Mouse (Mus musculus) heart, embryonic 16.5 days (tissue): Measurements from ENCODE around the gene Baiap2l1. TPM values are rescaled to one million over a fixed set of nuclear protein-coding genes. Genes with fewer than 3 reads are reported as not detected.
"Not testable (repeated sequence)": the region's sequence is repeated elsewhere in the genome, so short reads cannot be mapped to it uniquely, and the experiment has no call there.

Source experiments
- ATAC-seq: fragments of 200-750 bp; cut with Nextera tagmentation; replicated peaks from 2 replicates; pipeline ENCODE4 v1.8.0; 2017; ENCODE audit warnings: moderate number of reproducible peaks; ENCODE audit not compliant: insufficient read depth, low FRiP score; ENCODE audit errors: extremely low read depth
- H3K27ac ChIP-seq: fragments of 300-500 bp; sonication (generic); 2 replicates; pipeline ENCODE4 v1.5.1; 2014; ENCODE audit warnings: mild to moderate bottlenecking, low read length, control low read depth, moderate library complexity
- H3K27me3 ChIP-seq: fragments of 300-500 bp; sonication (generic); 2 replicates; pipeline ENCODE4 v1.6.1; 2014; ENCODE audit warnings: low read length, mixed read lengths; ENCODE audit not compliant: control insufficient read depth, insufficient read depth
- H3K36me3 ChIP-seq: fragments of 300-500 bp; sonication (generic); 2 replicates; pipeline ENCODE4 v1.6.1; 2014; ENCODE audit not compliant: control insufficient read depth, insufficient read depth
- H3K4me1 ChIP-seq: fragments of 300-500 bp; sonication (generic); 2 replicates; pipeline ENCODE4 v1.6.1; 2014; ENCODE audit warnings: low read length, mixed read lengths; ENCODE audit not compliant: control insufficient read depth, insufficient read depth
- H3K4me2 ChIP-seq: fragments of 300-500 bp; sonication (generic); 2 replicates; pipeline ENCODE4 v1.6.1; 2014; ENCODE audit warnings: low read depth, mild to moderate bottlenecking, control low read depth, low read length
- H3K4me3 ChIP-seq: fragments of 300-500 bp; sonication (generic); 2 replicates; pipeline ENCODE4 v1.5.1; 2014; ENCODE audit warnings: mild to moderate bottlenecking, control low read depth, low read length
- H3K9ac ChIP-seq: fragments of 300-500 bp; sonication (generic); 2 replicates; pipeline ENCODE4 v1.6.1; 2014; ENCODE audit warnings: low read length, control low read depth
- H3K9me3 ChIP-seq: fragments of 300-500 bp; sonication (generic); replicated peaks from 2 replicates; pipeline ENCODE4 v1.6.1; 2016; ENCODE audit warnings: low read length; ENCODE audit not compliant: control insufficient read depth
- WGBS: fragments of 180-500 bp; shearing (Covaris S2); extraction: QIAGEN DNeasy Blood & Tissue Kit; methylation state at CpG from one replicate; pipeline ENCODE4 v1.1.7; 2014; 5-methylcytosine and 5-hydroxymethylcytosine counted together
- polyA plus RNA-seq: library from polyadenylated mRNA; unstranded; fragments of >200 nt; fragmentation: Nextera tagmentation; extraction: Ambion mirVana; gene quantifications from 2 replicates; pipeline ENCODE4 v1.2.1, GENCODE M21; 2015

Gene Baiap2l1
- polyA plus RNA-seq, 1 experiment from 2014 or later, result 12.0 TPM

GRCm38 (mm10) chr5:144379431-144379830 lies 21.5 kb upstream of the Baiap2l1 start:
- no peak overlapping the region for H3K4me3 ChIP-seq
- ATAC-seq, result no peak
- H3K4me1 ChIP-seq, result no peaks in the 10 kb centered on the region
- no peak overlapping the region for H3K4me2 ChIP-seq
- no peaks in the 10 kb centered on the region for H3K27me3 ChIP-seq
- 72% methylated on average over 4 of the region's 4 CpGs for WGBS
- H3K9ac ChIP-seq, result no peak overlapping the region
- 0 out of 2 replicates have a peak, but pooled peaks cover 4% of the 10 kb centered on the region for H3K9me3 ChIP-seq
- no peaks in the 10 kb centered on the region for H3K36me3 ChIP-seq
- no peak overlapping the region for H3K27ac ChIP-seq

- no peak overlapping the region for H3K27ac ChIP-seq
- H3K9me3 ChIP-seq, result no peaks in the 10 kb centered on the region
- WGBS, result 72% methylated on average over 2 of the region's 2 CpGs
- no peaks in the 10 kb centered on the region for H3K27me3 ChIP-seq
- no peak overlapping the region for H3K4me2 ChIP-seq
- no peak overlapping the region for H3K4me3 ChIP-seq
- H3K36me3 ChIP-seq, result no peaks in the 10 kb centered on the region
- no peak for ATAC-seq
- no peak overlapping the region for H3K9ac ChIP-seq
- H3K4me1 ChIP-seq, result no peaks in the 10 kb centered on the region
Observed at GRCm38 (mm10) chr5:144372885-144373284, 15.0 kb upstream of the Baiap2l1 start.

GRCm38 (mm10) chr5:144372177-144372576 lies 14.3 kb upstream of the Baiap2l1 start:
- H3K9me3 ChIP-seq, result no peaks in the 10 kb centered on the region
- no peak overlapping the region for H3K4me2 ChIP-seq
- H3K4me1 ChIP-seq, result no peaks in the 10 kb centered on the region
- H3K9ac ChIP-seq, result no peak overlapping the region
- H3K4me3 ChIP-seq, result no peak overlapping the region
- WGBS, result 37% methylated on average over 2 of the region's 2 CpGs
- ATAC-seq, result no peak
- no peaks in the 10 kb centered on the region for H3K27me3 ChIP-seq
- H3K36me3 ChIP-seq, result no peaks in the 10 kb centered on the region
- no peak overlapping the region for H3K27ac ChIP-seq

GRCm38 (mm10) chr5:144370986-144371385 lies 13.1 kb upstream of the Baiap2l1 start:
- WGBS, result 13% methylated on average over 6 of the region's 6 CpGs

GRCm38 (mm10) chr5:144368661-144369205 lies 10.8 kb upstream of the Baiap2l1 start:
- 72% methylated on average over 9 of the region's 9 CpGs for WGBS
- Histone ChIP-seq H3K4me3 (no peak overlapping the region), H3K9me3 (no peaks in the 10 kb centered on the region), H3K4me1 (no peaks in the 10 kb centered on the region), H3K27ac (no peak overlapping the region), H3K36me3 (no peaks in the 10 kb centered on the region), H3K9ac (no peak overlapping the region), H3K27me3 (no peaks in the 10 kb centered on the region), H3K4me2 (no peak overlapping the region)
- no peak for ATAC-seq

More at GRCm38 (mm10) chr5:144370986-144371385, 13.1 kb upstream of the Baiap2l1 start:
- H3K27ac ChIP-seq, result no peak overlapping the region
- H3K4me1 ChIP-seq, result no peaks in the 10 kb centered on the region
- no peaks in the 10 kb centered on the region for H3K9me3 ChIP-seq
- H3K4me3 ChIP-seq, result no peak overlapping the region
- no peaks in the 10 kb centered on the region for H3K27me3 ChIP-seq
- H3K4me2 ChIP-seq, result no peak overlapping the region
- H3K36me3 ChIP-seq, result no peaks in the 10 kb centered on the region
- no peak overlapping the region for H3K9ac ChIP-seq
- no peak for ATAC-seq

- not testable (repeated sequence) for ATAC-seq, H3K9me3 ChIP-seq, H3K9ac ChIP-seq, H3K4me2 ChIP-seq, H3K36me3 ChIP-seq, H3K4me3 ChIP-seq, H3K27me3 ChIP-seq, H3K4me1 ChIP-seq, H3K27ac ChIP-seq
- 69% methylated on average over 6 of the region's 6 CpGs for whole genome bisulfite sequencing
Observed at GRCm38 (mm10) chr5:144366551-144366950, 8.6 kb upstream of the Baiap2l1 start.

- H3K27ac ChIP-seq, result no peak overlapping the region
- no peaks in the 10 kb centered on the region for H3K36me3 ChIP-seq
- H3K9ac ChIP-seq, result no peak overlapping the region
- no peak overlapping the region for H3K4me3 ChIP-seq
- WGBS, result 92% methylated on average over 11 of the region's 11 CpGs
- ATAC-seq, result no peak
- H3K27me3 ChIP-seq, result no peaks in the 10 kb centered on the region
- no peaks in the 10 kb centered on the region for H3K4me1 ChIP-seq
- no peak overlapping the region for H3K4me2 ChIP-seq
- no peaks in the 10 kb centered on the region for H3K9me3 ChIP-seq
Observed at GRCm38 (mm10) chr5:144364680-144365357, 6.9 kb upstream of the Baiap2l1 start.

- Histone ChIP-seq H3K36me3 (no peaks in the 10 kb centered on the region), H3K4me3 (no peak overlapping the region), H3K27me3 (no peaks in the 10 kb centered on the region; the same call in 1 of the 2 replicates), H3K9ac (no peak overlapping the region), H3K4me2 (no peak overlapping the region), H3K27ac (no peak overlapping the region), H3K9me3 (no peaks in the 10 kb centered on the region), H3K4me1 (peaks cover 4% of the 10 kb centered on the region; the same call in 1 of the 2 replicates)
- 67% methylated on average over 6 of the region's 6 CpGs for WGBS
- ATAC-seq, result no peak
Observed at GRCm38 (mm10) chr5:144360346-144360745, 2.4 kb upstream of the Baiap2l1 start.

GRCm38 (mm10) chr5:144359886-144360285 lies 2.0 kb upstream of the Baiap2l1 start:
- H3K9ac ChIP-seq, result no peak overlapping the region
- WGBS, result 72% methylated on average over 6 of the region's 6 CpGs
- no peak for ATAC-seq
- no peak overlapping the region for H3K27ac ChIP-seq
- no peak overlapping the region for H3K4me3 ChIP-seq
- no peaks in the 10 kb centered on the region for H3K36me3 ChIP-seq
- peaks cover 4% of the 10 kb centered on the region; the same call in 1 of the 2 replicates for H3K4me1 ChIP-seq
- H3K9me3 ChIP-seq, result no peaks in the 10 kb centered on the region
- H3K4me2 ChIP-seq, result no peak overlapping the region
- H3K27me3 ChIP-seq, result no peaks in the 10 kb centered on the region; the same call in 1 of the 2 replicates
